Mouse (Mus musculus): ENCODE data around the gene Fbxo33. TPM values are rescaled to one million over a fixed set of nuclear protein-coding genes. Genes with fewer than 3 reads are reported as not detected.
"Not testable (repeated sequence)": the region's sequence is repeated elsewhere in the genome, so short reads cannot be mapped to it uniquely, and the experiment has no call there.

Fbxo33 gene
- polyA plus RNA-seq, 1 experiment from 2014 or later: 8.1 TPM

DNA sequence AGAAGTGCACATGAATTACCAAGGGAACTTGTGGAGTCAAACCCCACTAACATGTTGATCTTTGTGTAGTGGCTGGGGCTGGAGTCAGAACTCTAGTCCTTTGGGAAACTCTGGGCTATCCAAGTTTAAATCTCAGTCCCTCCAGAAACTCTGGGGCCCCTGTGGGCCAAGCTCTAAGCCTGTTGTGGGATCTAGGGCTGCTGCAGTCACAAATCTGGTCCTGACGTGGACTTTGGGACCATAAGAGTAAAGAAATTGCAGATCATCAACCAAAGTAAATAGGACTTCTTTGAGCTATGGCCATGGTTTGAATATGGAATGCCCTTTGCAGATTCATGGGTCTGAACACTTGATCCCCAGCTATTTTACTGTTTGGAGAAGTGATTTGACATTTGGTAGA lies 29.4 kb upstream of the Fbxo33 start:
- Histone ChIP-seq H3K9me3 (ENCODE audit: control insufficient read depth, low read length) (no peaks in the 10 kb centered on the region), H3K9ac (ENCODE audit: low read depth, low read length) (no peak overlapping the region), H3K4me2 (replicated peaks; ENCODE audit: low read depth, low read length) (no peak overlapping the region), H3K36me3 (ENCODE audit: control insufficient read depth, insufficient read depth, low read length) (no peaks in the 10 kb centered on the region), H3K27ac (ENCODE audit: low read depth, low read length) (no peak overlapping the region), H3K4me1 (replicated peaks; ENCODE audit: control insufficient read depth, insufficient read depth, low read length) (no peaks in the 10 kb centered on the region), H3K4me3 (ENCODE audit: low read depth, low read length) (no peak overlapping the region), H3K27me3 (ENCODE audit: control insufficient read depth, insufficient read depth, low read length) (no peaks in the 10 kb centered on the region)
- DNase-seq (ENCODE audit: low spot score) (no peak), ATAC-seq (ENCODE audit: low FRiP score) (no peak)
- WGBS: 91% methylated on average over 1 of the region's 1 CpGs

DNA sequence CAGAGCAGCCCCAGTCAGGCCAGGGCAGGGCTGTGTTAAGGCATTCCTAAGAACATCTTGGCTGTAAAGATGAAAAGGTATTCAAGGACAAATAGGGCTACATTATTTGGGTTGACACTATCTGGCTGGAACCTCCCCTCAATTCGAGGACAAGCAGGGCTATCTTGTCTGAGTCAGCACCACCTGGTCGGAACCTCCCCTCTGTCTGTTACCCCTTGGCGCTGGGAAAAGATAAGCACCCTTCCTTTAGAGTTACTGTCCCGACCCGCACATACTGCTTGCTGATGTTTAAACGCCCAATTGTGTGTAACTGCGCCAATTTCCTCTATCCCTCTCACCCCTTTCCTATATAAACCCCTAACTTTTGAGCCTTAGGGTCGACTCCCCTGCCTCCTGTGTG lies 21.5 kb upstream of the Fbxo33 start:
- H3K27ac ChIP-seq (ENCODE audit: low read depth, low read length); H3K9ac ChIP-seq (ENCODE audit: low read depth, low read length); H3K9me3 ChIP-seq (ENCODE audit: control insufficient read depth, low read length); H3K4me1 ChIP-seq (replicated peaks; ENCODE audit: control insufficient read depth, insufficient read depth, low read length); H3K4me3 ChIP-seq (ENCODE audit: low read depth, low read length); H3K4me2 ChIP-seq (replicated peaks; ENCODE audit: low read depth, low read length); H3K36me3 ChIP-seq (ENCODE audit: control insufficient read depth, insufficient read depth, low read length); ATAC-seq (ENCODE audit: low FRiP score); H3K27me3 ChIP-seq (ENCODE audit: control insufficient read depth, insufficient read depth, low read length); DNase-seq (ENCODE audit: low spot score): not testable (repeated sequence)
- 85% methylated on average over 8 of the region's 8 CpGs for WGBS

DNA sequence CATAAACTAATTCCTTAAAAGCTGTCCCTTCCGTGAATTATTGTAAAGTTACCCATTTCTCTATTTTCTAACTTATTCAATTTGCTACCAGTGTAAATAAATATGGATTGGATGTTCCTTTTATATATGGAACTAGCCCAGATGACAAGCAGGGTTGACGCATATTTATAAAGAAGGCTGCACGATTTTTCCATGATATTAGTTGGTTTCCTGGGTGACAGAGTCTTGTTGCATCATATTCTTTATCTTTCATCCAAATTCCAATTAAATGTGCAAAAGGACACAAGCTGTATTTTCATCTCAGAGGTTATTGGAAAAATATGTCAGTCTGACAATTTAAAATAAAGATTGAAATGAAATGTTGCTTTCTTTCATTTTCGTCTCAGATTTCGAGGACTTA lies 18.9 kb upstream of the Fbxo33 start:
- Histone ChIP-seq H3K27ac (ENCODE audit: low read depth, low read length) (no peak overlapping the region), H3K4me3 (ENCODE audit: low read depth, low read length) (no peak overlapping the region), H3K4me2 (replicated peaks; ENCODE audit: low read depth, low read length) (no peak overlapping the region), H3K9me3 (ENCODE audit: control insufficient read depth, low read length) (no peaks in the 10 kb centered on the region), H3K36me3 (ENCODE audit: control insufficient read depth, insufficient read depth, low read length) (no peaks in the 10 kb centered on the region), H3K27me3 (ENCODE audit: control insufficient read depth, insufficient read depth, low read length) (no peaks in the 10 kb centered on the region), H3K4me1 (replicated peaks; ENCODE audit: control insufficient read depth, insufficient read depth, low read length) (no peaks in the 10 kb centered on the region), H3K9ac (ENCODE audit: low read depth, low read length) (no peak overlapping the region)
- ATAC-seq (ENCODE audit: low FRiP score): no peak
- WGBS: 88% methylated on average over 5 of the region's 5 CpGs
- DNase-seq (ENCODE audit: low spot score): no peak

DNA sequence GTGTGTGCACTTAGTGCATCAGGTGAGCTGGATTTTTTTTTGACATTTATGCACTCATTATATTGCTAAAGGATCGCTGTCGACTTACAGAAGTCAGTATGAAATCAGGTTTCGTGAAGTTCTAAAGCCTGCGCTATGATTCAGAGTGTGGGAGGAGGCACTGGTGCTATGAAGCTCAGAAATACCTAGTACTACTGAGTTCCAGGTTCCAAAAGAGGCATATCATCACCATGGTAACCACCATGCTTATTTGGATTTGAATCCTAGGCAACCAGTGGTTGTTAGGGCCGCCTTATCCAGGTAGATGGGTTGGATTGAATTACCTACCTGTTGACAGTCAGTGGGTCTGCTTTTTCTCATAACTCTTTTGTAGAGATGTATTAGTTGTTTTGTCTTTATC lies 8.9 kb upstream of the Fbxo33 start:
- no peaks in the 10 kb centered on the region for H3K4me1 ChIP-seq (replicated peaks; ENCODE audit: control insufficient read depth, insufficient read depth, low read length)
- H3K36me3 ChIP-seq (ENCODE audit: control insufficient read depth, insufficient read depth, low read length): no peaks in the 10 kb centered on the region
- WGBS: 92% methylated on average over 5 of the region's 5 CpGs
- no peak overlapping the region for H3K9ac ChIP-seq (ENCODE audit: low read depth, low read length)
- no peaks in the 10 kb centered on the region for H3K27me3 ChIP-seq (ENCODE audit: control insufficient read depth, insufficient read depth, low read length)
- DNase-seq (ENCODE audit: low spot score) (no peak), ATAC-seq (ENCODE audit: low FRiP score) (no peak)
- H3K27ac ChIP-seq (ENCODE audit: low read depth, low read length): no peak overlapping the region
- no peak overlapping the region for H3K4me3 ChIP-seq (ENCODE audit: low read depth, low read length)
- no peak overlapping the region for H3K4me2 ChIP-seq (replicated peaks; ENCODE audit: low read depth, low read length)
- no peaks in the 10 kb centered on the region for H3K9me3 ChIP-seq (ENCODE audit: control insufficient read depth, low read length)

DNA sequence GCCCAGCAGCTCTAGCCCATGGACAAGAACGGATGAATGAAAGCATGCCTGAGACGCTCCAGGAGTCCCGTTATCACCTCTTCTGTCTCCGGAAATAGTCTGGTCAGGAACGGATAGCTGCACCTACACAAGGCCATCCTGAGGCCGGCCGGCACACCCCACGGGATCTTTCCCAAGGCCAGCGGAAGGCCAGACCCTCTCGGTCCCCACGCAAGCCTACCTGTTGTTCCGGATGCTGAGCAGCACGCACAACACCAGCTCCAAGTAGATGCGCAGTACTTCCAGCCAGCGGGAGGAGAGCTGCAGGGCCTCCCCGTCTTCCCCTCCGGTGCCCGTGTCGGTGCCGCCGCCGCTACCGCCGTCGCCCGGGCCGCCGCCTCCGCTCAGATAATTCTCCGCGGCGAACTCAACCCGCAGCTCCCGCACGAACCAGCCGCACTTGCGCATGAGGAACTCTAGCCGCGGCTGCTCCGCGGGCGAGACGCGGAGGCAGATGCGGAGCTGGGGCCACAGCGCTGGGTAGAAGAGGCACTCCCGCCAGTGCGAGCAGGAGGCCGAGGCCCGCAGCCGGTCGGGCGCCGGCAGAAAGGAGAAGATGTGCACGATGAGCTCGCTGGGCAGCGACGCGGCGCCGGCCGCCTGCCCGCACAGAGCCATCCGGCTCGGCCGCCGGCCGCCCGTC lies 744 bp downstream of the Fbxo33 start:
- Histone ChIP-seq H3K27ac (ENCODE audit: low read depth, low read length) (peak overlapping the region; percentile 82), H3K4me2 (replicated peaks; ENCODE audit: low read depth, low read length) (peak overlapping the region; percentile 77), H3K9ac (ENCODE audit: low read depth, low read length) (peak overlapping the region; percentile 81), H3K4me1 (replicated peaks; ENCODE audit: control insufficient read depth, insufficient read depth, low read length) (no peaks in the 10 kb centered on the region), H3K9me3 (ENCODE audit: control insufficient read depth, low read length) (no peaks in the 10 kb centered on the region), H3K36me3 (ENCODE audit: control insufficient read depth, insufficient read depth, low read length) (no peaks in the 10 kb centered on the region), H3K4me3 (ENCODE audit: low read depth, low read length) (peak overlapping the region; percentile 94), H3K27me3 (ENCODE audit: control insufficient read depth, insufficient read depth, low read length) (no peaks in the 10 kb centered on the region)
- DNase-seq (ENCODE audit: low spot score) (peak; percentile 61), ATAC-seq (ENCODE audit: low FRiP score) (peak; percentile 64)
- WGBS: under 1% methylated on average over 52 of the region's 69 CpGs

DNA sequence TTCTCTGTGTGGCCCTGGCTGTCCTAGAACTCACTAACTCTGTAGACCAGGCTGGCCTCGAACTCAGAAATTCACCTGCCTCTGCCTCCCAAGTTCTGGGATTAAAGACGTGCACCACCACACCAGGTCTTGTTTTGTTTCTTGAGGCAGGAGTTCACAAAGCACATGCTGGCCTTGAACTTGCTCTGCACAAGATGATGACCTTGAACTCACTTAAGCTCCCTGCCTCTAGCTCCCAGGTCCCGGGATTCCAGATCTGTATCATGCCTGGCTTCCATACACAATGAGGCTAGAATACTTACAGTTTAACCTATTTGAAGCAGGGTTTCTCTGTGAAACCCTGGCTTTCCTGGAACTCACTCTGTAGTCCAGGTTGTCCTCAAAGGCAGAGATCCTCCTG lies 2.2 kb downstream of the Fbxo33 start:
- Histone ChIP-seq H3K27me3 (ENCODE audit: control insufficient read depth, insufficient read depth, low read length) (no peaks in the 10 kb centered on the region), H3K4me3 (ENCODE audit: low read depth, low read length) (no peak overlapping the region), H3K9me3 (ENCODE audit: control insufficient read depth, low read length) (no peaks in the 10 kb centered on the region), H3K4me1 (replicated peaks; ENCODE audit: control insufficient read depth, insufficient read depth, low read length) (no peaks in the 10 kb centered on the region), H3K36me3 (ENCODE audit: control insufficient read depth, insufficient read depth, low read length) (no peaks in the 10 kb centered on the region), H3K27ac (ENCODE audit: low read depth, low read length) (no peak overlapping the region), H3K9ac (ENCODE audit: low read depth, low read length) (no peak overlapping the region), H3K4me2 (replicated peaks; ENCODE audit: low read depth, low read length) (peak overlapping the region; percentile 77; the same call in 1 of the 2 replicates)
- DNase-seq (ENCODE audit: low spot score) (no peak), ATAC-seq (ENCODE audit: low FRiP score) (no peak)
- 86% methylated on average over 3 of the region's 3 CpGs for WGBS

DNA sequence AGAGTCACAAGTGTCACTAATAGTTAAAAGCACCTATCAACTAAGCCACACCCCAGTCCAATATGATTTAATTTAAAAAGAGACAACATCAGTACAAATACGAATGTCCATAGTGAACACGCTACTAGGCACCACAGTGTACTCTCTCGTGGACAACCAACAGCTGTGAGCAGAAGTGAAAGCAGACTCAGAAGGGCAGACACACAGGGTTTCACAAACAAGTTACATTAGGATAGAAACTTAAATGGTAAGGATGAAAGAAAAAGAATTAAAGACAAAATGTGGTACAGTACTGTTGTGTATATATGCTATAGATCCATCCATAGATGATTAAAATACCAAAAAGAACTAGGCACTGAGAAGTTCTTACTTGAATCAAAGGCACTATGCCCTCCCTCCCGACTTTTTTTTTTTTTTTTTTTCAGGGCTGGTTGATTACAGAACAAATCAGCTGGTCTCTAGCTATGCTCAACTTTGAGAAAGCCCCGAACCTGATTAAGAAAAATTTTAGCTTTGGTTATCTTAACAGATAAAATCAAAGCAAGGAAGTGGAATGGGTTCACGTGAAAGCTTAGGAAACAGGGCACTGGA lies 2.8 kb downstream of the Fbxo33 start:
- Histone ChIP-seq H3K4me2 (replicated peaks; ENCODE audit: low read depth, low read length) (no peak overlapping the region), H3K4me3 (ENCODE audit: low read depth, low read length) (no peak overlapping the region), H3K27ac (ENCODE audit: low read depth, low read length) (no peak overlapping the region), H3K27me3 (ENCODE audit: control insufficient read depth, insufficient read depth, low read length) (no peaks in the 10 kb centered on the region), H3K9ac (ENCODE audit: low read depth, low read length) (no peak overlapping the region), H3K4me1 (replicated peaks; ENCODE audit: control insufficient read depth, insufficient read depth, low read length) (no peaks in the 10 kb centered on the region), H3K9me3 (ENCODE audit: control insufficient read depth, low read length) (no peaks in the 10 kb centered on the region), H3K36me3 (ENCODE audit: control insufficient read depth, insufficient read depth, low read length) (no peaks in the 10 kb centered on the region)
- 94% methylated on average over 6 of the region's 6 CpGs for WGBS
- DNase-seq (ENCODE audit: low spot score) (no peak), ATAC-seq (ENCODE audit: low FRiP score) (no peak)

DNA sequence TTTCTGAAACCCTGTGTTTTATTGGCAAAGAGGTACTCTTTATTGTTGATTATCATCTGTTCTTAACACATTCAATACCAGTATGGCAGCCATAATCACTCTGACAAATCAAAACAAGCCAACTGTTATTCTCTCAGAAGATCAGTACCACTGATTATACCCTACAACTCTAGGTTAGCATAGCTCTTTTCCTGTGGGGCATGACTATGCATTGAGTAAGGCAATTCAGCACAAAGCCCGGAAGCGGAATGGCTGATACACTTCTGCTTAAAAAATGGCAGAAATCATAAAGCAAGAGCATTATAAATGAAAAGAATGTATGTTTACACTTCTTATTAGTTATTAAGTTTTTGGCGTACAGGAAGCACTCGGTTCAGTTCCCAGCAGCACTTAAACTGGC lies 3.3 kb downstream of the Fbxo33 start:
- no peaks in the 10 kb centered on the region for H3K9me3 ChIP-seq (ENCODE audit: control insufficient read depth, low read length)
- H3K36me3 ChIP-seq (ENCODE audit: control insufficient read depth, insufficient read depth, low read length): no peaks in the 10 kb centered on the region
- H3K4me1 ChIP-seq (replicated peaks; ENCODE audit: control insufficient read depth, insufficient read depth, low read length): no peaks in the 10 kb centered on the region
- no peak for ATAC-seq (ENCODE audit: low FRiP score)
- no peaks in the 10 kb centered on the region for H3K27me3 ChIP-seq (ENCODE audit: control insufficient read depth, insufficient read depth, low read length)
- no peak overlapping the region for H3K9ac ChIP-seq (ENCODE audit: low read depth, low read length)
- DNase-seq (ENCODE audit: low spot score): no peak
- 90% methylated on average over 4 of the region's 4 CpGs for WGBS
- H3K4me3 ChIP-seq (ENCODE audit: low read depth, low read length): no peak overlapping the region
- no peak overlapping the region for H3K4me2 ChIP-seq (replicated peaks; ENCODE audit: low read depth, low read length)
- H3K27ac ChIP-seq (ENCODE audit: low read depth, low read length): no peak overlapping the region

DNA sequence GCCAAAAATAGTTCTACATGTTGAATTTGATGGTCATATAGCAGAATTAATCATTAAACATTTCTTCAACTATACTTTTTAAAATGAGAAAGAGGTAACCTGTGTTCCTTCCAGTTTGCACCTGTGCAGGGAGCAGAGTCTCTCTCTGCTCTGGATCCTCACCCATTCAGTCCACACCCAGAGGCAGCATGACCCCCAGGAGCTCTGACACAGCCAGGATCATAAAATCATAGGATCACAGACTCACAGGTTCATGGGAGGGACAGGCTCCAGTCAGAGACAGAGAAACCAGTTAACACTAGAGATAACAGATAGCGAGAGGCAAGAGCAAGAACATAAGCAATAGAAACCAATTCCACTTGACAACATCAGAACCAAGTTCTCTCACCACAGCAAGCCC lies 11.7 kb downstream of the Fbxo33 start:
- 94% methylated on average over 1 of the region's 1 CpGs for WGBS
- Histone ChIP-seq H3K4me1 (replicated peaks; ENCODE audit: control insufficient read depth, insufficient read depth, low read length) (no peaks in the 10 kb centered on the region), H3K27me3 (ENCODE audit: control insufficient read depth, insufficient read depth, low read length) (no peaks in the 10 kb centered on the region), H3K4me2 (replicated peaks; ENCODE audit: low read depth, low read length) (no peak overlapping the region), H3K4me3 (ENCODE audit: low read depth, low read length) (no peak overlapping the region), H3K36me3 (ENCODE audit: control insufficient read depth, insufficient read depth, low read length) (no peaks in the 10 kb centered on the region), H3K9me3 (ENCODE audit: control insufficient read depth, low read length) (no peaks in the 10 kb centered on the region), H3K9ac (ENCODE audit: low read depth, low read length) (no peak overlapping the region), H3K27ac (ENCODE audit: low read depth, low read length) (no peak overlapping the region)
- DNase-seq (ENCODE audit: low spot score): no peak
- ATAC-seq (ENCODE audit: low FRiP score): no peak
